Mouse (Mus musculus) lung, postnatal 0 days (tissue): ENCODE data around the gene Cbln1. TPM values are rescaled to one million over a fixed set of nuclear protein-coding genes. Genes with fewer than 3 reads are reported as not detected.

Experiments used
- ATAC-seq: fragments of 200-750 bp; cut with Nextera tagmentation; 2 replicates; pipeline ENCODE4 v1.8.0; 2017; ENCODE audit warnings: moderate library complexity
- DNase-seq: peaks from one replicate; pipeline ENCODE4 v3.0.0-alpha.2; 2016; ENCODE audit warnings: low spot score
- H3K27ac ChIP-seq: fragments of 300-500 bp; sonication (generic); 2 replicates; pipeline ENCODE4 v1.5.1; 2014; ENCODE audit warnings: antibody characterized with exemption, mild to moderate bottlenecking, low read length, mixed read lengths
- H3K27me3 ChIP-seq: fragments of 300-500 bp; sonication (generic); replicated peaks from 2 replicates; pipeline ENCODE4 v1.6.1; 2014; ENCODE audit warnings: low read length, mixed read lengths; ENCODE audit not compliant: insufficient read depth
- H3K36me3 ChIP-seq: fragments of 300-500 bp; sonication (generic); 2 replicates; pipeline ENCODE4 v1.6.1; 2014; ENCODE audit warnings: low read length, mixed read lengths; ENCODE audit not compliant: insufficient read depth
- H3K4me1 ChIP-seq: fragments of 300-500 bp; sonication (generic); 2 replicates; pipeline ENCODE4 v1.6.1; 2014; ENCODE audit warnings: antibody characterized with exemption, low read depth, low read length, mixed read lengths; ENCODE audit not compliant: insufficient read depth
- H3K4me2 ChIP-seq: fragments of 300-500 bp; sonication (generic); replicated peaks from 2 replicates; pipeline ENCODE4 v1.6.1; 2014; ENCODE audit warnings: low read depth, mild to moderate bottlenecking, low read length, moderate library complexity, mixed read lengths
- H3K4me3 ChIP-seq: fragments of 300-500 bp; sonication (generic); 2 replicates; pipeline ENCODE4 v1.5.1; 2014; ENCODE audit warnings: low read depth, low read length
- H3K9ac ChIP-seq: fragments of 300-500 bp; sonication (generic); replicated peaks from 2 replicates; pipeline ENCODE4 v1.6.1; 2014; ENCODE audit warnings: low read depth, mild to moderate bottlenecking
- H3K9me3 ChIP-seq: fragments of 300-500 bp; sonication (generic); 2 replicates; pipeline ENCODE4 v1.6.1; 2016; ENCODE audit warnings: low read length, mixed read lengths
- CTCF ChIP-seq: IDR thresholded peaks from 2 replicates; pipeline ENCODE4 v1.5.1; 2016; ENCODE audit warnings: antibody characterized with exemption, mild to moderate bottlenecking
- EP300 ChIP-seq: IDR thresholded peaks from 2 replicates; pipeline ENCODE4 v1.6.1; 2016; ENCODE audit warnings: antibody characterized with exemption, mild to moderate bottlenecking, control low read depth
- WGBS: fragments of 180-500 bp; shearing (Covaris S2); extraction: QIAGEN DNeasy Blood & Tissue Kit; methylation state at CpG from one replicate; pipeline ENCODE4 v1.1.7; 2014; 5-methylcytosine and 5-hydroxymethylcytosine counted together
- polyA plus RNA-seq: library from polyadenylated mRNA; unstranded; fragments of >200 nt; fragmentation: Nextera tagmentation; extraction: Ambion mirVana; gene quantifications from 2 replicates; pipeline ENCODE4 v1.2.1, GENCODE M21; 2015

Gene Cbln1
- polyA plus RNA-seq, 1 experiment from 2014 or later = not detected

DNA sequence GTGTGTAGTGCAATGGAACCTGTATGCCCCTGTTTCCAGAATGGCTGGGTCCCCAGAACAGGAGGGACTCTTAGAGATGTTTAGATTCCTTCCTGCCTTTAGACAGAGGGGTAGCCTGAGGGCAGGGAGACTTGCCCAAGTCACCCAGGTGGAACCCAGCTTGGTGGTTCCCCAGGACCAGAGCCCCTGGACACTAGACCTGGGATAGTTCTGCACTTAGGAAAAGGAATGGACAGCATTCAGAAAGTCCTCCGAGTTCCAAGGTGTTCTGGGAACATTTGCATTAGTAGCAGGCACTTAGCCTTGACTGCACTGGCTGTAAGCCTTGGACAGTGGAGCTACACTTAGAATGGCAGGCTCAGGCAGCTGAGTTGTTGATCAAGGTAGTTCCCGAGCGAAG is 4.5 kb downstream of the Cbln1 start:
- 25% methylated on average over 3 of the region's 3 CpGs for WGBS
- ATAC-seq (no peak), DNase-seq (no peak)
- Histone ChIP-seq H3K27me3 (peaks cover 63% of the 10 kb centered on the region), H3K4me1 (peaks cover 2% of the 10 kb centered on the region), H3K9me3 (no peaks in the 10 kb centered on the region), H3K4me2 (no peak overlapping the region), H3K36me3 (no peaks in the 10 kb centered on the region), H3K4me3 (no peak overlapping the region), H3K27ac (no peak overlapping the region), H3K9ac (no peak overlapping the region)
- no peak for TF ChIP-seq CTCF
- TF ChIP-seq EP300 = no peak

- Histone ChIP-seq H3K27ac (no peak overlapping the region), H3K9ac (no peak overlapping the region), H3K4me1 (peaks cover 2% of the 10 kb centered on the region), H3K9me3 (no peaks in the 10 kb centered on the region), H3K4me3 (no peak overlapping the region), H3K27me3 (peaks cover 54% of the 10 kb centered on the region), H3K36me3 (no peaks in the 10 kb centered on the region), H3K4me2 (no peak overlapping the region)
- no peak for TF ChIP-seq CTCF
- TF ChIP-seq EP300 = no peak
- WGBS = 50% methylated on average over 1 of the region's 1 CpGs
- DNase-seq (no peak), ATAC-seq (no peak)
Measured at GRCm38 (mm10) chr8:87466936-87467602, 5.3 kb downstream of the Cbln1 start.

GRCm38 (mm10) chr8:87466335-87466734 is 6.1 kb downstream of the Cbln1 start:
- no peak for ATAC-seq
- TF ChIP-seq CTCF = no peak
- TF ChIP-seq EP300 = no peak
- Histone ChIP-seq H3K4me1 (no peaks in the 10 kb centered on the region; the same call in none of the 2 replicates), H3K36me3 (no peaks in the 10 kb centered on the region), H3K9ac (no peak overlapping the region), H3K9me3 (no peaks in the 10 kb centered on the region), H3K4me3 (no peak overlapping the region), H3K4me2 (no peak overlapping the region), H3K27me3 (peaks cover 47% of the 10 kb centered on the region), H3K27ac (no peak overlapping the region)
- WGBS = 48% methylated on average over 6 of the region's 6 CpGs
- no peak for DNase-seq

DNA sequence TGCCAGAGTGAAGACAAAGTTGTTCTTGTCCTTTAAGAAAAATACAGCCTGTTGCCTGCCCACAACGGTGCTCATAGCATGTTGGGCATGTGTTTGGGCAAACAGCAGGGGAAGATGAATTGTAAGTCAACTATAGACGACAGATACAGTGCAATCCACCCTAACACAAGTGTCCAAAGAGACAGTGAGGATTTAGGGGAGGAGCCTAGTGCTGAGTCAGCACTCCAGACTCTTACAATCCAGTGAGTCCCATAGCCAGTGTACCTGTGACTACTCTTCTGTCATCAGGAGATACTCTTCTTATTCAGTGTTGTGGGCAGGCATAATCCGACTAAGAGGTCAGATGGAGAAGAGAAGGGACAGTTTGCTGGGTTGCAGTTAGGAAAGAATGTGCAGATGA is 8.0 kb downstream of the Cbln1 start:
- TF ChIP-seq CTCF (no peak), EP300 (no peak)
- DNase-seq = no peak
- no peak overlapping the region for H3K4me3 ChIP-seq
- H3K27ac ChIP-seq = no peak overlapping the region
- 59% methylated on average over 3 of the region's 3 CpGs for WGBS
- ATAC-seq = no peak
- peaks cover 28% of the 10 kb centered on the region for H3K27me3 ChIP-seq
- no peak overlapping the region for H3K9ac ChIP-seq
- no peaks in the 10 kb centered on the region for H3K4me1 ChIP-seq
- no peak overlapping the region for H3K4me2 ChIP-seq
- no peaks in the 10 kb centered on the region for H3K36me3 ChIP-seq
- H3K9me3 ChIP-seq = no peaks in the 10 kb centered on the region

DNA sequence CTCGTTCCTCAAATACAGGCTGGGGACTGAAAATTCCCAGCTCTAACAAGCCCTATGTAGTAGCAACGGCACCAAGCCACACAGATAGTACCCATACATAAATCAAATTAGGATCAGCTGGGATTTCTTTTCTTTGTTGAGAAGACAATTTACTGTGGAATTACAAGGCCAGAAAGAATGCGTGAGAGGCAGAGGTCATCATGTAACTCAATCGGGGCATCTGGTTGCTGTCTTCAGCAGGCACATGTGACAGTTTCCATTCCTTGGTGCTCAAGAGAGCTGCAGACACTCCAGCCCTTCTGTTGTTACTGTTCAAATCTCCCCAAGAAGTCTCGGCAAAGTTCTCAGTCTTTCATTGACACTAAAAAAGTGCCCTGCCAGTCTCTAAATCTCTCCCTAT is 10.6 kb downstream of the Cbln1 start:
- TF ChIP-seq EP300 = no peak
- TF ChIP-seq CTCF = no peak
- Histone ChIP-seq H3K9me3 (no peaks in the 10 kb centered on the region), H3K27ac (no peak overlapping the region), H3K4me1 (no peaks in the 10 kb centered on the region), H3K4me3 (no peak overlapping the region), H3K4me2 (no peak overlapping the region), H3K9ac (no peak overlapping the region), H3K36me3 (no peaks in the 10 kb centered on the region), H3K27me3 (0 out of 2 replicates have a peak, but pooled peaks cover 4% of the 10 kb centered on the region)
- DNase-seq = no peak
- 40% methylated on average over 5 of the region's 5 CpGs for WGBS
- ATAC-seq = no peak

DNA sequence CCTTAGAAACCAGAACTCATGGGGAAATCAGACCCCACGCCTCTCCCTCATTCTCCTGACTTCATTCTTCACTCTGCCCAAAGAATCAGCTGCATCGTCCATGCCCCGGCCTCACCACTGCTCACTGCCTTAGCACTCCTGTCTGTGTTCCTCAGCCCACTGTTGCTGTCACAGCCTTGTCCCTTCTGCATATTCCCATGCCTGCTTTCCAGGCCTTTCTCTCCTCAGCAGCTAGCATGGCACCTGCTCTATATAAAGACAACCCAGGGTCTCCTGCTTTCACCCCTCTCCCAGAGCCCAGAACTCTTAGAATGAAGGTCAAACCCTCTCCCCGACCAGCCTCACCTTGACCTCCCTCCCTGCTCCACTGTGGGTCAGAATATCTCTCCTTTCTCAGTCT is 15.5 kb downstream of the Cbln1 start:
- Histone ChIP-seq H3K4me3 (no peak overlapping the region), H3K36me3 (no peaks in the 10 kb centered on the region), H3K27ac (no peak overlapping the region), H3K4me2 (no peak overlapping the region), H3K4me1 (no peaks in the 10 kb centered on the region), H3K27me3 (no peaks in the 10 kb centered on the region), H3K9me3 (no peaks in the 10 kb centered on the region), H3K9ac (no peak overlapping the region)
- no peak for DNase-seq
- no peak for ATAC-seq
- no peak for TF ChIP-seq CTCF
- TF ChIP-seq EP300 = no peak
- 69% methylated on average over 4 of the region's 4 CpGs for WGBS

- Histone ChIP-seq H3K27ac (no peak overlapping the region), H3K4me3 (no peak overlapping the region), H3K9ac (no peak overlapping the region), H3K36me3 (no peaks in the 10 kb centered on the region), H3K27me3 (no peaks in the 10 kb centered on the region), H3K4me2 (no peak overlapping the region), H3K9me3 (no peaks in the 10 kb centered on the region), H3K4me1 (no peaks in the 10 kb centered on the region)
- ATAC-seq = no peak
- no peak for DNase-seq
- WGBS = 92% methylated on average over 4 of the region's 4 CpGs
- TF ChIP-seq EP300 = no peak
Measured at GRCm38 (mm10) chr8:87452815-87453214, 19.6 kb downstream of the Cbln1 start.
